Mouse (Mus musculus) stomach, postnatal 0 days (tissue): ENCODE results near the gene Samd4b. TPM values are rescaled to one million over a fixed set of nuclear protein-coding genes. Genes with fewer than 3 reads are reported as not detected.

Experiments
- ATAC-seq: fragments of 200-750 bp; cut with Nextera tagmentation; 2 replicates; pipeline ENCODE4 v1.8.0; 2017; ENCODE audit not compliant: low FRiP score, low TSS enrichment
- DNase-seq: peaks from one replicate; pipeline ENCODE4 v3.0.0-alpha.2; 2016; ENCODE audit warnings: low spot score
- H3K27ac ChIP-seq: fragments of 300-500 bp; sonication (generic); replicated peaks from 2 replicates; pipeline ENCODE4 v1.5.1; 2014; ENCODE audit warnings: mild to moderate bottlenecking, control low read depth
- H3K27me3 ChIP-seq: fragments of 300-500 bp; sonication (generic); 2 replicates; pipeline ENCODE4 v1.6.1; 2014; ENCODE audit warnings: low read length; ENCODE audit not compliant: control insufficient read depth, insufficient read depth
- H3K36me3 ChIP-seq: fragments of 300-500 bp; sonication (generic); 2 replicates; pipeline ENCODE4 v1.6.1; 2014; ENCODE audit warnings: low read length, mixed read lengths; ENCODE audit not compliant: control insufficient read depth, insufficient read depth
- H3K4me1 ChIP-seq: fragments of 300-500 bp; sonication (generic); replicated peaks from 2 replicates; pipeline ENCODE4 v1.6.1; 2014; ENCODE audit warnings: antibody characterized with exemption; ENCODE audit not compliant: control insufficient read depth, insufficient read depth
- H3K4me2 ChIP-seq: fragments of 300-500 bp; sonication (generic); replicated peaks from 2 replicates; pipeline ENCODE4 v1.6.1; 2014; ENCODE audit warnings: low read depth, mild to moderate bottlenecking, control low read depth, moderate library complexity
- H3K4me3 ChIP-seq: fragments of 300-500 bp; sonication (generic); 2 replicates; pipeline ENCODE4 v1.5.1; 2014; ENCODE audit warnings: low read depth, low read length, control low read depth
- H3K9ac ChIP-seq: fragments of 300-500 bp; sonication (generic); 2 replicates; pipeline ENCODE4 v1.6.1; 2014; ENCODE audit warnings: mild to moderate bottlenecking, low read length, control low read depth, mixed read lengths
- H3K9me3 ChIP-seq: fragments of 300-500 bp; sonication (generic); 2 replicates; pipeline ENCODE4 v1.6.1; 2016; ENCODE audit warnings: low read length; ENCODE audit not compliant: control insufficient read depth
- CTCF ChIP-seq: IDR thresholded peaks from 2 replicates; pipeline ENCODE4 v1.5.1; 2016; ENCODE audit warnings: antibody characterized with exemption, low read depth, mild to moderate bottlenecking, moderate library complexity
- EP300 ChIP-seq: optimal IDR thresholded peaks from 2 replicates; pipeline ENCODE3; 2016; ENCODE audit warnings: antibody characterized with exemption
- WGBS: fragments of 180-500 bp; shearing (Covaris S2); extraction: QIAGEN DNeasy Blood & Tissue Kit; methylation state at CpG from one replicate; pipeline ENCODE4 v1.1.7; 2014; 5-methylcytosine and 5-hydroxymethylcytosine counted together
- polyA plus RNA-seq: library from polyadenylated mRNA; unstranded; fragments of >200 nt; fragmentation: Nextera tagmentation; extraction: Ambion mirVana; gene quantifications from 2 replicates; pipeline ENCODE4 v1.2.1, GENCODE M21; 2015

Samd4b gene
- polyA plus RNA-seq, 1 experiment from 2014 or later, result 9.8 TPM

DNA sequence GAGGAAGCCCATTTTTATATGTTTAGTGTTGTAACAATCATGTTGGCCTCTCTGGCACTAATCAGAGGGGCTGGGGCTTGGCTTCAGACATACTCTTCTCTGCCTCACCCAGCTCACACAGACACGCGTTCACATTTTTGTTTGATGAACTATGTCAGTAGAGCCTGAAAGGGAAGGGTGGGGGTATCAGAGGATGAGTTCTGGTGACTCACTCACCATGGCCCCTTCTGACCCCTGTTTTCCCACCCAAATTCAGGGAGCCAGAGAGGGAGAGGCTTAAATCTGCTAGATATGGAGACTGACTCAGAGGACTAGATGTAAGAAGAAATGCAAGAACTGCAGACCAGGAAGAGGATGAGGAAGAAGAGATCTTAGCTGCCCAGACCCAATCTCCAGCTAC lies 178.5 kb downstream of the Samd4b start:
- no peak for TF ChIP-seq EP300
- TF ChIP-seq CTCF, result no peak
- Histone ChIP-seq H3K4me3 (no peak overlapping the region), H3K4me2 (no peak overlapping the region), H3K27ac (peak overlapping the region; percentile 49; the same call in 1 of the 2 replicates), H3K4me1 (no peaks in the 10 kb centered on the region), H3K9me3 (no peaks in the 10 kb centered on the region), H3K9ac (no peak overlapping the region), H3K36me3 (peaks cover 13% of the 10 kb centered on the region), H3K27me3 (no peaks in the 10 kb centered on the region)
- WGBS, result 91% methylated on average over 2 of the region's 2 CpGs
- peak; percentile 51; the same call in 1 of the 2 replicates for ATAC-seq
- no peak for DNase-seq

DNA sequence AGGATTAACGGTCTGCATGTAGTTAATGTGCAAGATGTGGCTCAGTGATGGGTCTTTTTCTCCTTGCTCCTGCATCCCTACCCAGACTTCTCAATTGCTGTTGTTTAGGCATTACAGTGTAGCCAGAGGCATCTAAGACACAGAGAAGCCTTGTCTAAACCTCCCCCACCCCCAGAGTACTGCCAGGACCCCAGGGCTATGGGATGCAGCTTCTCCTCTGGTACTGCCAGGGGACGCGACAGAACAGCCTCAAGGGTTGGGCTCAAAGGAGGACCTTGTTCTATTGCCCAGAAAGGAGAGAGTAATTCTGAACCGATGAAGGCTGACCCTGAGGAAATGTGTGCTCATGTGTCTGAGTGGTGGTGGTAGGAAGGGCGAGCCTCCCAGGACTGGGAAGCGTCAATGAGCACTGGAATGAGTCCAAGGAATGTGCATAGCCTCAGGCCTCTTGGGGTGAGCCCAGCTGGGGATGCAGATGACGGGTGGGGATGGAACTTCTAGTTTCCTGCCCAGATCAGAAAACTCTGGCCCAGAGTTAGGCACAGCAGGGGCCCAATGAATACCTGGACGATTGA lies 179.8 kb downstream of the Samd4b start:
- H3K27ac ChIP-seq, result 0 out of 2 replicates have a peak overlapping the region, but pooled peaks have one; percentile 1
- H3K9ac ChIP-seq, result no peak overlapping the region
- ATAC-seq (peak; percentile 58; the same call in 1 of the 2 replicates), DNase-seq (no peak)
- WGBS, result 49% methylated on average over 8 of the region's 8 CpGs
- H3K36me3 ChIP-seq, result peaks cover 16% of the 10 kb centered on the region
- no peaks in the 10 kb centered on the region for H3K9me3 ChIP-seq
- H3K4me3 ChIP-seq, result no peak overlapping the region
- TF ChIP-seq EP300, result no peak
- no peak for TF ChIP-seq CTCF
- no peaks in the 10 kb centered on the region for H3K27me3 ChIP-seq
- H3K4me2 ChIP-seq, result no peak overlapping the region
- no peaks in the 10 kb centered on the region for H3K4me1 ChIP-seq

DNA sequence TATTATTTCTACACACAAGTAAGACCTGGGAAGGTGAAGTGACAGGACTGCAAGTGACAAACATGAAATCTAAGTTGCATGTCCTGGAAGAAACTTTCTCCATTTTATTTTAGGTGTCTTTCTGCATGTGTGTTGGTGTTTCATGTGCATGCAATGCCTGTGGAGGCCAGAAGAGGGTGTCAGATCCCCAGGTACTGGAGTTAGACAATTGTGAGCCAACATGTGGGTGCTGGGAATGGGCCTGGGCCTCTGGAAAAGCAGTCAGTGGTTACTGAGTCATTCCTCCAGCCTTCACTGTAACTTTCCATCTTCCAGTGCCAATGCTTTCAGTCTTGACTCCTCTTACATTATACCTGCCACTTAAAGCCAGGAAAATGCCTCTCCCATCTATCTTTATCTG lies 180.6 kb downstream of the Samd4b start:
- H3K36me3 ChIP-seq, result peaks cover 15% of the 10 kb centered on the region
- no peak for DNase-seq

DNA sequence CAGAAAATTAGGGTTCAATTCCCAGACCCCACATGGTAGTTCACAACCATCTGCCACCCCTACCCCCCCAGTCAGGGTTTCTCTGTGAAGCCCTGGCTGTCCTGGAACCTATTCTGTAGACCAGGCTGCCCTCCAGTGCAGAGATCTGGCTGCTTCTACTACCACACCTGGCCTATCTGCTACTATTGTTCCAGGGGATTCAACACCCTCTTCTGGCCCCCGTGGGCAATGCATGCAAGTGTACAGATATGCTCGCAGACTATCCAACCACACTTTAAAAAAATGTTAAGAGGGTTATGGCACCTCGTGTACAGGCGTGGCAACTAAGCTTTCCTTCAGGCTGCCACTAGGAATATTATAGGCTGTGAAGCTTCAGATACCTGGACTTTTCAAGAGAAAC lies 185.1 kb downstream of the Samd4b start:
- no peak for TF ChIP-seq EP300
- peak; percentile 28; the same call in 1 of the 2 replicates for TF ChIP-seq CTCF
- H3K36me3 ChIP-seq, result peaks cover 26% of the 10 kb centered on the region
- no peaks in the 10 kb centered on the region for H3K27me3 ChIP-seq

More for the DNA sequence above, 180.6 kb downstream of the Samd4b start:
- no peaks in the 10 kb centered on the region for H3K27me3 ChIP-seq
- no peak for ATAC-seq
- H3K4me1 ChIP-seq, result no peaks in the 10 kb centered on the region
- no peak overlapping the region for H3K9ac ChIP-seq
- H3K27ac ChIP-seq, result no peak overlapping the region
- peak; percentile 42 for TF ChIP-seq CTCF
- TF ChIP-seq EP300, result no peak
- H3K4me2 ChIP-seq, result no peak overlapping the region
- H3K9me3 ChIP-seq, result no peaks in the 10 kb centered on the region
- no peak overlapping the region for H3K4me3 ChIP-seq

DNA sequence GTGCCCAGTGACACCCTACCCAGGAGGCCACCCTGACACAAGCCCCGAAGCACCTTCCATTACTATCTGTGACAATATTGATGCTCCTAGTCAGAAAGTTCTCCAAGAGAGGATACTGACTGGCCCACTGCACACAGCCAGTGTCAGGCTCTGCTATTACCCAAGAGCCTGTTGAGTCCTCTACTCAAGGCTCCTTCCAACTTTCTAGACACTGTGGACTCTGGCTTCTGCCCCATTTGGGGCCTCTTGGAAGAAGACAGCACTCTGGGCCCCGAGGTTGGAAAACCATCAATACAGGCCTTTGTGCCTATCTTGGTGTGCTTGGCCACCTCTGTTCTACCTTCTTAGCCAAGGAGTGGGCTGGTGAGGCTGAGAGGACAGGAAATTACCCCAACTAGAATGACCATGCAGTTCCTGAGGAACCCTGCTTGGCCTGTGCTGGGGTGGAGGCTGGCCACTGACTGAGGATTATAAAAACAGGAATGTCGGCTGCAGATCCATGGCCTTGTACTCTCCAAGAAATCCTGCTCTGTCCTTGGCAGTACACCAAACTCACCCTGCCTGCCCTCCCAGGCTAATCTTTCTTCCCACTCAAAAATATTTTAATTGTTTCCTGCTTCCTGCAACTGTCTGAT lies 187.0 kb downstream of the Samd4b start:
- H3K4me1 ChIP-seq, result no peaks in the 10 kb centered on the region
- peak; percentile 39; the same call in 1 of the 2 replicates for ATAC-seq
- no peak overlapping the region for H3K4me2 ChIP-seq
- DNase-seq, result no peak
- no peak for TF ChIP-seq EP300
- TF ChIP-seq CTCF, result no peak
- H3K36me3 ChIP-seq, result peaks cover 42% of the 10 kb centered on the region
- H3K9me3 ChIP-seq, result no peaks in the 10 kb centered on the region
- 0 out of 2 replicates have a peak overlapping the region, but pooled peaks have one; percentile 24 for H3K27ac ChIP-seq
- H3K4me3 ChIP-seq, result no peak overlapping the region
- 63% methylated on average over 3 of the region's 3 CpGs for WGBS
- no peaks in the 10 kb centered on the region for H3K27me3 ChIP-seq
- no peak overlapping the region for H3K9ac ChIP-seq

More for the DNA sequence above, 185.1 kb downstream of the Samd4b start:
- DNase-seq (no peak), ATAC-seq (no peak)
- Histone ChIP-seq H3K9me3 (no peaks in the 10 kb centered on the region), H3K4me1 (no peaks in the 10 kb centered on the region), H3K27ac (no peak overlapping the region), H3K4me3 (no peak overlapping the region), H3K4me2 (no peak overlapping the region), H3K9ac (no peak overlapping the region)
- WGBS, result 70% methylated on average over 4 of the region's 4 CpGs

DNA sequence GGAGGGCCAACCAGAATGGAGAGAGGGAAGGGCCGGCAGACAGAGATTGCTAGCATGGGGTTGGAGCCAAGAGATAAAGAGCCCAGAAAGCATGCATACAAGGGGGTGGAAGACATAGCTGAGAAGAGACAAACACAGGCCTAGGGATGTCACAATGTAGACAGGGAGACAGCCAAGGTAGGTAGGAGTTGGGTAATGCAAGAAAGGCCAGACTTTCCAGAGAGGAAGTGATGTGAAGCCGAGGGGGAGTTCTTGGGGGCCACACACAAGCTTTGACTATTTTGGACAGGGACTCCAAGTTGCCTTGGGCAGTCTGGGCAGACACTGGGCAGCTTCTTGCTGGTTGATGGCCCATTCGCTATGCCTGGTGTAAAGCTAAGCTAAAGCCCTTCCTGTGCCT lies 196.0 kb downstream of the Samd4b start:
- no peak overlapping the region for H3K27ac ChIP-seq
- DNase-seq, result no peak
- H3K36me3 ChIP-seq, result peaks cover 49% of the 10 kb centered on the region
- H3K9ac ChIP-seq, result no peak overlapping the region
- H3K4me2 ChIP-seq, result no peak overlapping the region
- no peak for ATAC-seq
- no peaks in the 10 kb centered on the region for H3K9me3 ChIP-seq
- H3K4me1 ChIP-seq, result no peaks in the 10 kb centered on the region
- no peaks in the 10 kb centered on the region for H3K27me3 ChIP-seq
- WGBS, result 74% methylated on average over 3 of the region's 3 CpGs
- no peak overlapping the region for H3K4me3 ChIP-seq
- no peak for TF ChIP-seq EP300
- TF ChIP-seq CTCF, result no peak
